Mouse (Mus musculus) lung, adult 2 months (tissue): ENCODE results near the gene Pycr2. TPM values are rescaled to one million over a fixed set of nuclear protein-coding genes. Genes with fewer than 3 reads are reported as not detected.
"Not testable (repeated sequence)": the region's sequence is repeated elsewhere in the genome, so short reads cannot be mapped to it uniquely, and the experiment has no call there.

Experiments
- DNase-seq: peaks from one replicate; pipeline ENCODE4 v3.0.0; 2022
- H3K4me1 ChIP-seq: fragments of 200-500 bp; 2 replicates; pipeline ENCODE4 v1.6.1; 2011; ENCODE audit warnings: low read length; ENCODE audit not compliant: control insufficient read depth, insufficient read depth
- H3K4me3 ChIP-seq: fragments of 200-500 bp; replicated peaks from 2 replicates; pipeline ENCODE3; 2011; ENCODE audit warnings: low read depth, mild to moderate bottlenecking, control low read depth, low read length; ENCODE audit errors: extremely low read depth
- CTCF ChIP-seq: fragments of 200-500 bp; IDR thresholded peaks from 2 replicates; pipeline ENCODE4 v1.5.1; 2011; ENCODE audit warnings: mild to moderate bottlenecking, low read length, control low read depth; ENCODE audit not compliant: insufficient read depth
- POLR2A ChIP-seq: fragments of 200-500 bp; IDR thresholded peaks from 2 replicates; pipeline ENCODE4 v1.6.1; 2011; ENCODE audit warnings: low read depth, mild to moderate bottlenecking, control low read depth, low read length, borderline replicate concordance; ENCODE audit errors: extremely low read depth
- WGBS: fragments of 180-500 bp; shearing (Covaris S2); methylation state at CpG from one replicate; pipeline ENCODE4 v1.1.7; 2018; 5-methylcytosine and 5-hydroxymethylcytosine counted together
- polyA plus RNA-seq: library from polyadenylated mRNA; depleted of rRNA; stranded (reverse); fragments of >200 nt; gene quantifications from 2 replicates; pipeline ENCODE4 v1.2.3, GENCODE M21; 2012

The Pycr2 gene
- polyA plus RNA-seq, 1 experiment = 36.7 TPM

GRCm38 (mm10) chr1:180877466-180877865 lies 26.6 kb upstream of the Pycr2 start:
- WGBS = 79% methylated on average over 4 of the region's 4 CpGs
- DNase-seq = no peak
- Histone ChIP-seq H3K4me3 (no peak overlapping the region), H3K4me1 (no peaks in the 10 kb centered on the region)
- TF ChIP-seq CTCF (no peak), POLR2A (no peak)

DNA sequence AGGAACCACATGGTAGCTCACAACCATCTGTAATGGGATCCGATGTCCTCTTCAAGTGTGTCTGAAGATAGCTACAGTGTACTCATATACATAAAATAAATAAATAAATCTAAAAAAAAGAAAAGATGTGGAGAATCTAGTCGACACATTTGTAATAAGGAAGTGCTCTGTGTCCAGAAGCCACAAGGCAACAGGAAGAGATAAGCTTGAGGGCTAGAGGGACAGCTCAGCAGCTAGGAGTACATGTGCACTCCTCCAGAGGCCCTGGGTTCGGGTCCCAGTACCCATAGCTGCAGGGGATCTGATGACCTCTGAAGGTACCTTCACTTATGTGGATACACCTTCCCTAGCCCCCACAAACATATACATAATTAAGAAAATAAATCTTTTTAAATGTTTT lies 22.3 kb upstream of the Pycr2 start:
- Histone ChIP-seq H3K4me1 (no peaks in the 10 kb centered on the region), H3K4me3 (no peak overlapping the region)
- DNase-seq = no peak
- TF ChIP-seq CTCF (no peak), POLR2A (no peak)
- WGBS = 49% methylated on average over 3 of the region's 3 CpGs

- Histone ChIP-seq H3K4me3 (no peak overlapping the region), H3K4me1 (no peaks in the 10 kb centered on the region)
- TF ChIP-seq CTCF (no peak), POLR2A (no peak)
- no peak for DNase-seq
- 60% methylated on average over 7 of the region's 7 CpGs for WGBS
Measured at GRCm38 (mm10) chr1:180883731-180884130, 20.4 kb upstream of the Pycr2 start.

GRCm38 (mm10) chr1:180884484-180884883 lies 19.6 kb upstream of the Pycr2 start:
- DNase-seq = no peak
- Histone ChIP-seq H3K4me3 (no peak overlapping the region), H3K4me1 (peaks cover 2% of the 10 kb centered on the region; the same call in 1 of the 2 replicates)
- WGBS = 66% methylated on average over 9 of the region's 9 CpGs
- no peak for TF ChIP-seq CTCF

- WGBS = 3% methylated on average over 13 of the region's 13 CpGs
- peaks cover 2% of the 10 kb centered on the region; the same call in 1 of the 2 replicates for H3K4me1 ChIP-seq
- H3K4me3 ChIP-seq = no peak overlapping the region
- peak; percentile 89 for DNase-seq
- TF ChIP-seq POLR2A (no peak), CTCF (no peak)
Measured at GRCm38 (mm10) chr1:180888556-180889042, 15.5 kb upstream of the Pycr2 start.

DNA sequence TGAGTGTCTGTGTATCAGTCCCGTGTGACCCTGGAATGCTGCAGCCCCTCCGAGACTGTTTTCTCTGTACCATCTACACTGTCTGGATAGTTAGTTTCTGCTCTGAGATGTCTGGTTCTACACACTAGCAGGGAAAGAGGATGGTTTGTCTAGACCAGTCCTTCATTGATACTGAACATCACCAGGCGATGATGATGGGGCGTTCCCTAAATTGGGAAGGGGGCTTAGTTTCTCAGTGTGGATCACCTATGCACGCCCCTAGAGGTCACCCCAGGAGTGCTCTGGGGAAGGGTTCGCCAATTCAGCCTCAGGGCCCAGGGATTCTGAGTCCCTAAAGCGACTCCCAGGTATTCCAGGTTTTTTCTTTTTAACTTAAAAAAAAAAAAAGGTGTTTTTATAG lies 14.9 kb upstream of the Pycr2 start:
- no peak for TF ChIP-seq POLR2A
- TF ChIP-seq CTCF = no peak
- Histone ChIP-seq H3K4me3 (no peak overlapping the region), H3K4me1 (peaks cover 2% of the 10 kb centered on the region; the same call in 1 of the 2 replicates)
- 68% methylated on average over 7 of the region's 7 CpGs for WGBS
- no peak for DNase-seq

GRCm38 (mm10) chr1:180889841-180890240 lies 14.3 kb upstream of the Pycr2 start:
- no peak for TF ChIP-seq POLR2A
- 0 out of 2 replicates have a peak, but pooled peaks have one; percentile 24 for TF ChIP-seq CTCF
- WGBS = 61% methylated on average over 6 of the region's 6 CpGs
- Histone ChIP-seq H3K4me3 (no peak overlapping the region), H3K4me1 (peaks cover 2% of the 10 kb centered on the region; the same call in 1 of the 2 replicates)
- DNase-seq = no peak

DNA sequence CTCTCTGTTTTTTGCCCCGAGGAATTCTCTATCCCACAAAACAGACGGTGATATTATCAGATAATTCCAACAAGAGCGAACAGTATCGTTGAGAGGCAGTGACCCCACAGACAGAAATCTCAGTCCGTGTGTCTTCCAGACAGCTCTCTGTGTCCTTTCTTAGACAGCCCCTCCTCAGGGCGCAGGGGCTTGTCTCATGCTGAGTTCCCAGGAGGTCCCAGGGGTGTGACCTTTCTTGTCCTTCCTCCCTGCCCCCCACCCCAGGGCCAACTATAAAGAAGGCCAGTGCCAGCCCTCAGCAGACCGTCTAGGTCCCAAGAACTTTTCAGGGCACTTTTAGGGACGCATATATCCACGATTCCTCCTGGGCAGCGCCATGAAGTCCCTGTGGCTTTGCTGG lies 11.3 kb upstream of the Pycr2 start, which contains the start of gene Lefty2:
Gene Lefty2, plus strand, starts transcription at position 301 of the 400 bp plus-strand sequence.
- WGBS = 60% methylated on average over 10 of the region's 10 CpGs
- Histone ChIP-seq H3K4me1 (peaks cover 2% of the 10 kb centered on the region; the same call in 1 of the 2 replicates), H3K4me3 (no peak within 1 kb of the TSS)
- no peak for DNase-seq
- no peak for TF ChIP-seq CTCF
- TF ChIP-seq POLR2A = no peak

GRCm38 (mm10) chr1:180894088-180894987 lies 9.8 kb upstream of the Pycr2 start:
- whole genome bisulfite sequencing = 10% methylated on average over 48 of the region's 51 CpGs
- H3K4me1 ChIP-seq, H3K4me3 ChIP-seq, DNase-seq: not testable (repeated sequence)

GRCm38 (mm10) chr1:180901107-180901506 lies 3.0 kb upstream of the Pycr2 start:
- Histone ChIP-seq H3K4me1 (0 out of 2 replicates have a peak, but pooled peaks cover 7% of the 10 kb centered on the region), H3K4me3 (no peak overlapping the region)
- no peak for TF ChIP-seq POLR2A
- TF ChIP-seq CTCF = peak; percentile 21; the same call in 1 of the 2 replicates
- DNase-seq = no peak
- WGBS = 2% methylated on average over 4 of the region's 4 CpGs
